Mouse (Mus musculus) right cerebral cortex, adult 18-20 months (tissue): ENCODE data around the gene Golm1.
"Not testable (repeated sequence)": the region's sequence is repeated elsewhere in the genome, so short reads cannot be mapped to it uniquely, and the experiment has no call there.

Experiments
- DNase-seq: peaks from one replicate; pipeline ENCODE4 v3.0.0; 2022; ENCODE audit warnings: mixed read lengths

Golm1 gene

DNA sequence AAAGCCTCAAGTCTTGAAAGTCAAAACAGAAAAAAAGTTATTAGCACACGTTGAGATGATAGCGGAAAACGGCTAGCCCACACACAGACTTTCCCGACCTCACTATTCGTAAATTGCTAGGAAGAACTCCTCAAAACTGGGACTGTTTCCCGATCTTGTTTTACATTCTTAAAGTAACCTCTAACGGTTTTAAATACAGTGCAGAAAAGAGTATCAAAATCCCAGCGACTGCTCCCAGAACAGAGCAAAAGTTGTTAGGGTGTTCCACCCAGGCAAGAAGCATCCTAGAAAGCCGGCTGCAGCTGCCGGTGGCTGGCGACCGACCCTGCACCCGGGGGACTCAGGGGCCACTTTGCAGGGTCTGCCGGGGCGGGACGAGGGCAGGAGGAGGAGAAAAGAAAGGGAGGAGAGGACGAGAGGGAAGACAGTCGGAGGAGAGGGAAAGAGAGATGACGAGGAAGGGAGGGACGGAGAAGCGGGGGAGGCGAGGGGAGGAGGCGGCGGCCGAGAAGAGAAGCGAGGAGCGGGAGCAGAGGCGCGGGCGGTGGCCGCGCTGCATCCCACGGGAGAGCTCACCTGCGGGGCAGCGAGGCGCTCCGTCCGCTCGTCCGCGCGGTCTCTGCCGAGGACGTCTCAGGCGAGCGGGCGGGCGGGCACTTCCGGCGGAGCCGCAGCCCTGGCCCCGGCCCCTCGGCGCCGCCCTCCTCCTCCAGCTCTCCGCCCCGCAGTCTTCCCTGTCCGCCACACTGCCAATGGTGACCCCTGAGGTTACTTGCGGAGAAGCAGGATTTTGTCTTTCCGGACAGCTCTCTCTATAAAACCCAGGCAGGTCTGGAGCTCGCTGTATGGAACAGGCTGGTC lies at the start of gene Golm1:
Golm1 (minus strand) TSS at position 661 of the 861 bp plus-strand sequence.
- peak; percentile 49 for DNase-seq

- DNase-seq, result not testable (repeated sequence)
Measured at GRCm38 (mm10) chr13:59722089-59722488, 46.5 kb upstream of the Golm1 start.

- DNase-seq, result no peak
Measured at GRCm38 (mm10) chr13:59719475-59719874, 43.9 kb upstream of the Golm1 start.

- not testable (repeated sequence) for DNase-seq
Measured at GRCm38 (mm10) chr13:59718857-59719440, 43.3 kb upstream of the Golm1 start.

DNA sequence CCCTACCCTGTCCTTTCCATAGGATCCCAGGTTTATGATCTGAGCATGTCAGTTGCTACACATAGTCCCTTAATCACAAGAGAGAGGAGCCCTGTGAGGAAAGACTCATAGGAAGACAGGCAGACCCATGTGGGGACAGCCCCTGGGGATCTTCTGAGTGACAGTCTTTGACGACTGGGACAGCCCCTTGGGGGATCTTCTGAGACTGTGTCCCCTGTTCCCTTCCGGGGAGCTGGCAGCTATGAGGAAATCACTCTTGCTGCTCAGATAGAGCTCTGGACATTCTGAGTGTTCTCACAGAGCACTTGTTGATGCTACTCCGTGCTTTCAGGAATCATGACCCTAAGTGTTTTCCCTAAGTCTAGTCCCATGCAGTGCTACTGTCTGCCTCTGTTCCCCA lies 38.1 kb upstream of the Golm1 start:
- no peak for DNase-seq

DNA sequence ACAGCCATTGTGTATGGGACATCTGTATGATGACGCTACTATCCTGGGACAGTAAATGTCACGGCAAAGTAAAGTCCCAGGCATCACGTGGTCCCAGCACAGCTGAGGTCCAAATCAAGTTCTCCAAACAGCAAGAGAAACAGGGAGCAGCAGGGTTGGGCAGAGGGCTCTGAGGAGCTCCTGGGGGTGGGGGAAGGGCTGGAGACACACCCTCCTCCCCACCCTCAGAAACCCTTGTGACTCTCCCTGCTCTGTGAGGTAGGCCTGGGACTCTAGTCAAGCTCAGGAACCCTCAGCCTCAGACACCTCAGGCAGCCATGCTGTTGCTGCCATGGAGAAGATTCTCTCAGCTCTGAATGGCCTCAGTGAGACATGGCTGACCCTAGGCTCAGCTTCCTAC lies 36.4 kb upstream of the Golm1 start, which contains the start of gene Spata31d1b:
Spata31d1b (plus strand) TSS at position 301 of the 400 bp plus-strand sequence.
- not testable (repeated sequence) for DNase-seq

- DNase-seq, result no peak
Measured at GRCm38 (mm10) chr13:59710230-59710629, 34.6 kb upstream of the Golm1 start, which contains the start of gene Spata31d1a. Spata31d1a (minus strand) TSS chr13:59710330.

GRCm38 (mm10) chr13:59704562-59704961 lies 29.0 kb upstream of the Golm1 start:
- DNase-seq, result peak; percentile 60

DNA sequence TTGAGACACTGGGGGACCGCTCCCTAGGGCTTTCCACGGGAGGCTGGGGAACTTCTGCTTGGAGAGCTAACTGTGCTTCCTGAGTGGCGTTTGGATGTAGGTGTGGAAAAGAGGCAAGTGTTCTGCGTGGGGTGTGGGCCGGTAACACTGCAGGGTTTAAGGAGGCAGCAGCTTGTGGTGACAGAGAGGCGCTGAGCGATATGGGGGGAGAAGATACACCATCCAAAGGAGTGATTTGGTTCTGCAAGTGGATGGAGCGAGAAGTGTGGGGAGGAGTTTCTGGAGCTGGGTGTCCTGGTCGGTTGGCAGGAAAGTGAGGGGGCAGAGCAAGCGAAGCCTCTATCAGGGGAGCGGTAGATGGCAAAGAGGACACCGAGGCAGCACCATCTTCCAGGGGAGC lies 27.9 kb upstream of the Golm1 start:
- DNase-seq, result peak; percentile 79

DNA sequence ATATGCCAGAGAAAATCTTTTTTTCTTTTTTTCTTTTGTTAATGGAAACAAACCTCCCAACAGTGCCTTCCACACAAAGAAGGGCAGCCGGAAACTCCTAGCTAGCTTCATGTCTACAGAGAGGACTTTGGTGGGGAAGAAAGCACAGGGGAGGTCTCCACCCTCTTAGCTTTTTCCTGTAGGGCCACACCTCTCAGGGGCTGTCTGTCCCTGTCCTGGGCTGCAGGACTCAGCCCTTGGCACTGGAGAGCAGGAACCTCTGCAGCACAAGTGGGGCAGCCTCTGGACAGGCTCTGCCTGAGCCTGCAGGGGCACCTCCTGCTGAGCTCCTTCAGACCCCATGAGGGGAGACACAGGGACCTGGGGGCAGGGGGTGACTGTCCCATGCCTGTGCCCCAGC lies 24.5 kb upstream of the Golm1 start:
- not testable (repeated sequence) for DNase-seq

GRCm38 (mm10) chr13:59699131-59699530 lies 23.5 kb upstream of the Golm1 start:
- DNase-seq, result peak; percentile 48

- no peak for DNase-seq
Measured at GRCm38 (mm10) chr13:59695781-59696180, 20.2 kb upstream of the Golm1 start.

DNA sequence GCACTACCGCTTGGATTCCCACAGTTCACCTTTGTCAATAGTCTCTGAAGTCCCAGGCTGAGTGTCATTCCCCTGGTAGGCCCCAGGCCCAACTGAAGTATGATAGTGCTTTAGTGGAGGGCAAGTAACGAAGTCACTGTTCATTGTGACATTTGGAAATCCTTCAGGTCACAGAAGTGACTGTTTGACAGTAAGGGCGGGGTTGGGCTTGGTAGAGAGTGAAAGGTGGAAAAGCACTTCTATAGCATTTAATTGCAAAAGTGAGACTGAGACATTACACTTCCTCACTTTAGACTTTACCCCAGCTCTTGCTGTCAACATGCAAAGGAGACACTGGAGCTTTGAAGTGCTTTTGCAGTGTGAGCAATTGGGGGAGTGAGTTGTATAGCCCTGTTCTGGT lies 18.4 kb upstream of the Golm1 start, which contains the start of gene 4921517D22Rik:
4921517D22Rik (minus strand) TSS at position 101 of the 400 bp plus-strand sequence.
- no peak for DNase-seq

DNA sequence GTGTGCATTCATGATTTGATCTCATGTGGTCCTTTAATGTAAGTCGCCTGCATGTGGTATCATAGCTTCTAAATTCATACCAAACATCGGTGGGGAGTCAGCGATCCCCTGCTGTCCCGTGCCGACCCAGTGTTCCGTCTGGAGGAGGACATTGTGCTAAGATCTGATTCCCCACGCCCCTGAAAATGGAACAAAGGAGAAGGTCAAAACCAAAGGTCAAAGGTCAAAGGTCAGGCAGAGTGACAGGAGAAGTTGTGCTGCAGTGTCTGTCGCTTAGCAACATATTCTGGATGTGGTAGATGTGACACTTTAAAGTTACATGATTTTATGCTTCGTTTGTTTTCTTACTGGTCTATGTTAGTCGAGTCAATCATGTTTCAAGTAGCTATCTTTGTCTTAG lies 15.9 kb upstream of the Golm1 start:
- no peak for DNase-seq

- no peak for DNase-seq
Measured at GRCm38 (mm10) chr13:59690576-59690975, 15.0 kb upstream of the Golm1 start.

DNA sequence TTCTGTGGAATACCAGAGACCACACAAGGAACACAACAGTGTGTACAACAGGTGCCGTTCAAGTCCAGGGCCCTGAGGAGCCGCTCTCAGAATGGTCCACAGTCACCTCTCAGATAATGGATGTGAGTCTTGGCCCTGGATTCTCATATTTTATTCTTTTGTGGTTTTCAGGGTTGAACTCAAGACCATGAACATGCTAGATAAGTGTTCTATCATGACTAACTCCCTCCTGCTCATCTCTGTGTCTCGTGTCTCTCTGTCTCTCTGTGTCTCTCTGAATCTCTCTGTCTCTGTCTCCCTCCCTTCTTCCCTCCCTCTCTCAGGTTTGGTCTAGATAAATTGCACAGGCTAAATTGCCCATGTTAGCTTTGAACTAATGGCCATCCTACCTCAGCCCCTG lies 14.2 kb upstream of the Golm1 start:
- DNase-seq, result no peak

- DNase-seq, result no peak
Measured at GRCm38 (mm10) chr13:59689313-59689712, 13.7 kb upstream of the Golm1 start.

DNA sequence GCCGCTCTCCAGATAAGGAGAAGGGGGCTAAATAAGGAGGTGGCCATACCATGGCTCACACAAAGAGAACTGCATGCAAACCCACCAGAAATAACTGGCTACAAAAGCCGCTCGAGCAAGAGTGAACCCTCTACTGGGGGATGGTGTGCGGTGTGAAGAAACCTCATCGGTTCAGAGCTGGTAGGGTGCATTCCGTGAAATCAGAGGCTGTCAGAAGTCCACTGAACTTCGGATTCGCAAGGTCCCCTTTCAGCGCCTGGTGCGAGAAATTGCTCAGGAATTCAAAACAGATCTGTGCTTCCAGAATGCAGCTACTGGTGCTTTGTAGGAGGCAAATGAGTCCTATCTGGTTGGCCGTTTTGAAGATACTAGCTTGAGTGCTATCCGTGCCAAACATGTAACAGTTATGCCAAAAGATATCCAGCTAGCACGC lies 12.7 kb upstream of the Golm1 start:
- DNase-seq, result peak; percentile 35

DNA sequence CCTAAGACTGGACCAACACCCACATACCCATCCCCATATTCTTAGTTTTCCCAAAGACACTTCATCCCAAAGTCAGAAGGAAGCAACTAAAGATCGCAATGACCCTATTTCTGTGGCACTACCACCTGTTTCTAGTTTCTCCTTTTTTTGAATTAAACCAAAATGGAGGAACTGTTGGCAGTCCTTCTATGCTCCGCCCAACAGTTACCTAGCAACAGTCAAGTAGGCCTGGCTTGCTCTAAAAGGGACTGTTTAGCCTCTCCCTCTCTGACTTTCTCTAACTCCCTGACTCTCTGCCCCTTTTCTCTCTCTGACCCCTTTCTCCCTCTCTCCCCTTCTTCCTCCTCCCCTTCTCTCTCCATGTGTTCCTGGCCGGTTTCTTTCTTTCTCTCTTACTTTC lies 9.6 kb upstream of the Golm1 start:
- DNase-seq, result no peak

GRCm38 (mm10) chr13:59682629-59683028 lies 7.0 kb upstream of the Golm1 start:
- no peak for DNase-seq

GRCm38 (mm10) chr13:59679908-59680307 lies 4.3 kb upstream of the Golm1 start:
- DNase-seq, result no peak

GRCm38 (mm10) chr13:59679306-59679705 lies 3.7 kb upstream of the Golm1 start:
- no peak for DNase-seq

- DNase-seq, result no peak
Measured at GRCm38 (mm10) chr13:59676316-59677229, 962 bp upstream of the Golm1 start.
